Mouse (Mus musculus) left cerebral cortex, postnatal 14 days (tissue): ENCODE measurements at regions not wholly inside any gene's neighbourhood (a gene's known extent, or its start where the extent isn't known, plus 50 kb on each side); places are given as distances from the start of the nearest gene placed in this dataset.
A peak's percentile ranks its signal among the peaks of the same experiment; 100 is the strongest.

Experiments used
- DNase-seq, 2 experiments: peaks; one replicate each; pipeline ENCODE4 v3.0.0; 2021 to 2022; ENCODE audit warnings: low spot score in 2 of 2, mixed read lengths in 1 of 2
- intact Hi-C: fragments of 180-260 bp; cut with DNase I; formaldehyde crosslinking; loops from one replicate; pipeline ENCODE4 v1.15.1; 2025

DNA sequence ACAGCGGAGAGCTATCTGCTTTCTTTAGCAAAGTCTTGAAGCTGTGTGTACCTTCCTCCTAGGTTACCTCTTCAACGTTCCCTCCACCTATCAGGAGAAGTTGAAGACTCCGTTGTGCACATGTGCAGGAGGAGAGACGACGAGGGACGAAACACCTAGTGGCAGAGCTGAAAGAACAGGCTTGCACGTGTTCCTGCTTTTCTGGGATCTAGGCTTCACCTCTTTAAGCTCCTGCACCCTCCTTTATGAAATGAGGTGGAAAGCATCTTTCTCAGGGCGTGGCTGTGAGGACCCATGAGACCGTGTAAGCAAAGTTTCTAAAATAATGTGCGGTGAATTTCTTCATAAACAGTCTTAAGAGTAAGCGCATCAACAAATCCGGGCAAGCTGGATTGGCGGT lies 71.4 kb upstream of the Eif4g2 start:
- intact Hi-C loops, result no loop called here
- peak in 1 of 2 experiments; percentile 26 for DNase-seq

DNA sequence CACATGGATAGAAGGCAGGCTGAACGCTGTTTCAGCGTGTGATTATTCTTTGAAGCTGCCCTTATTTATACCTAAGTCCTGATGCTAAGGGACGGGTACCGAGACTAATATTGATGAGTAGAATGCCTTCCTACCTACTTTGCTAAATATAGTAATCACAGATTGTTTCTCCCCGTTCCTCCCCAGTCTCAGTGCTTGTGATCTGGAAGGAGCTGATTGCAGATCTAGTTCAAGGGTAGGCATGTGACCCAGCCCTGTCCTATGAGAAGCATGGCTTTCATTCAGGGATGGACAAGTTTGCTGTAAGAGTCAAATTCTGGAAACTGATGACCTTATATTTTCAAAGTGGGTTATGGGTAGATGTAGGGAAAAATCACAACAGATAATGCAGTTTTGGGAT lies 67.7 kb upstream of the Eif4g2 start:
- intact Hi-C loops, result no loop called here
- no peak for DNase-seq

DNA sequence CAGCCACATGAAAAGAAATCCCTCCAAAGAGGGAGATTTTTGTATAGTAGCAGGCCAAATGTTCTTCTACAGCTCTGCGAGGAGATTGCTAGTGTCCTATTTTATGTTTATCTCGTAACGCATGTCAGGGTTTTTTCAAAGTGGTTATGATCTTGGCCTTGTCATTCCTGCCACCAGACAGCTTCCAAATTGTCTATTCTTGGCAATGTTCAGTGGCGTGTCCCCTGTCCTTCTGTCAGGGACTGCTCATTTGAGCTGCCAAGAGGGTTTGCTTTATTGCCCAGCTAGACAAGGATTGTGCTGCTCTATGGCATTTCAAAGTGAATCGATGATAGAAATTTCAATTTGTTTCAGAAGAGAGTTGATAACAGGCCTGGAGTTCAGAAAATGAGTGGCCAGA lies 67.3 kb upstream of the Eif4g2 start:
- DNase-seq, result no peak
- intact Hi-C loops, result no loop called here

DNA sequence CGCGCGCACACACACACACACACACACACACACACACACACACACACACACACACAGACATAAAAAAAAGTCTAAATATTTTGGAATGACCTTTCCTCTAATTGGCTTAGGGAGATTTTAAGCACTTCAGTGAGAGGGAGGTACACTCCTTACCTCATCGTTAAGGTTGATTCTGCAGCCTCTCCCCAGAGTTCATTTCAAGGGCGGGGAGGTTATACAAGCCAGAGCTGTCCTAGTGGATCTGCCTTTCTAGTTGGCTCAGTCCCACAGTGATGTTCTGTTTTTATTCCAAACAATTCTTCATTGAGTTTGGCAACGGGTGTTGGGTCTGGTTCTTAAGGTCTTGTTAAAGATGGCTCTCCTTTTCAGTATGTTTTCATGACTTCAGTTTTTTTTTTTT lies 64.8 kb upstream of the Eif4g2 start:
- intact Hi-C loops, result no loop called here
- no peak for DNase-seq

DNA sequence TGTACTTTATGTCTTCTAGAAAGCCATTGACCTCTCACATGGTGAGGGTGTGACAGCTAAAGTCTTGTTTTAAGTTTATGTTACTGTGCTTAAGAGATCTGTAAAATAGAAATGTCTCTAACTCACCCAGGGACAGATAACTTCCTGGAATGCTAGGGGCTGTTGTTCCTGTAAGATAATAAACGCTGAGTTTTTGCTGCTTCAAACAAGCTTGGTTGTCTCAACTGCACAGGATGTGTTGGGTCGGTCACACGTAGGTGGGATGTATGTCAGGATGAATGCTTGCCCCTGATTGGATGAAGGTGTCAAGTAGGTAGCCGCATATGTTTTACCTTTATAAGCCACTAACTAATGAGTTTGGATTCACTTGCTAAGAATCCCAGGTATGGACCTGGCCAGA lies 63.8 kb upstream of the Eif4g2 start:
- DNase-seq, result no peak
- intact Hi-C loops, result no loop called here

DNA sequence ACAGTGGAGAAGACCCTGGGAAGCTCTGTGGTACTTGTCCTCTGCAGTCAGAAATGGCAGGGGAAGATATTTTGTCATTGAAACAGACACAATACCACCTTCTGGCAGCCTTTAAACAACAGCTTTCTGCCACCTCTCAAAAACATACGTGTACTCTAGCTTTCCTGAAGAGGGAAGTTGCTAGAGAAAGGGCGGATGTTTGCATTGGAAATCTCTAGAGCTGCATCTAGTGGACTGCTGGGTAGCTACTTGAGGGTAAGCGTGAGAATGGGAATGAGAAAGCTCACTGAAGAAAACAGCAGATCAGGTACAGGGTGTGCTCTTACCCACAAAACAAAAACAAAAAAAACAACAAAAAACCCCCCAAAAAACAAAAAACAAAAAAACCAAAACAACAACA lies 61.4 kb upstream of the Eif4g2 start:
- DNase-seq, result no peak
- intact Hi-C loops, result no loop called here

DNA sequence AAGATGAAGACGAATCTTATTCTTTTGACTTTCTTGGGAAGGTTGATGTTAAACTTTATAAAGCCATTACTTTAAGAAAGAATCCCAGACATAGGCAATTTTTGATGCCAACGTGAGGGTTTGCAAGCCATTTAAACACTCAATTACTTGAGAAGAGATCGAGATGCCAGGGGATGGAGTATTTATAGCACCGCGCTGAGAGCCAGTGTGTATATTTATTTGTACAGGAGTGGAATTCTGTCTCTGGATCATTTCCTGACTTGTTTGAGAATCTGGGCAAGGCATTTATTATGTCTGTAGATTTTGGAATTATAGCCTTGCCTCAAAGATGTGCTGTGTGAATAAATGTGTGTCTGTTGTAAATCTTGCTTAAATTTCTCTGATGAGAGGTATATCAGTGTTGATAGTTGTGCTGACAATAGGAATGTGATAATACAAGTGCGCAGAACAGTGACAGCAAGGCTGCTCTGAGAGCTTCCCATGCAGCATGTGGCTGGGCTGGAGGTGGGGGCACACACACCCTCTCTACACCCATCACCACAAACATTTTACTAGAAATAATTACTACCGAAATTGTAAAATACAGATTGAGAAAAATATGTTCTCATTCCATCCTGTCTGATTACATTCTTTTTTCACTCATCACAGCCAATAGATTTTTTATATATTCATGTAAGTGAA lies 58.6 kb upstream of the Eif4g2 start:
- intact Hi-C loops, result no loop called here
- no peak for DNase-seq

DNA sequence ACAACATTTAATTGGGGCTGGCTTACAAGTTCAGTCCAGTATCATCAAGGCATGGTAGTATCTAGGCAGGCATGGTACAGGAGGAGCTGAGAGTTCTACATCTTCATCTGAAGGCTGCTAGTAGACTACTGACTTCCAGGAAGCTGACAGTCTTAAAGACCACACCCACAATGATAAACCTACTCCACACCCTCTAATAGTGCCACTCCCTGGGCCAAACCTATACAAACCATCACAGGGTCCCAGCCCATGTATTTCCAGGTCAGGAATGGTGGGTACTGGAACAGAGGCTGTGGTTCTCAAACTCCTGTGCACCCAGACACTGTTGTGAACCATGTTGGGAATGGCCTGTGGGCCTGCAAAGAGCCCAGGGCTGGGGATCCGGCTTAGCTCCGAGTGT lies 55.2 kb upstream of the Eif4g2 start:
- intact Hi-C loops, result no loop called here
- DNase-seq, result no peak

DNA sequence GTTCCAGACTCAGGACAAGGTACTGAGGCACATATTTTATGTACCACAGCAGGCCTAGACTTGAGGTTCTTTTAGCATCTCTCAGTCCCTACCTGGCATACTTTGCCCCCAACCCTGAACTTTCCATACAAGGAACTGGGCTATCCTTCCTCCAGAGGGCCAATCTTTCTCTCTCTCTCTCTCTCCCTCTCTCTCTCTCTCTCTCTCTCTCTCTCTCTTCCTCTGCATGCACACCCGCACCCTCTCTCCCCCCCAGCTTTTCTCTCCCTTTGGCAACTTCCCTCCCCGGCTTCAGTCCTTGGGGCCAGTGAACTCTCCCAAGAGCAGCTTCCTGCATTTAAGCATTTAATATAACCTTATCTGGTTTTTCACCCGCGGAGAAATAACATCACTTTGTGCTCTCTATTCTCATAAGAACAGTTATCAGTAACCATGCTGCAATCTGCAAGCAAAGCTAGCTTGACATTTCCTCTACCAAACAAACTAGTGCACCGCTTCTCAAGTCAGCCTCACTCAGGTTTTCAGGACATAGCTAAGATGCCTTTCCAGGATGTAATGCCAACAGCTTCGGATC lies 53.3 kb upstream of the Eif4g2 start:
- intact Hi-C loops, result no loop called here
- DNase-seq, result no peak

DNA sequence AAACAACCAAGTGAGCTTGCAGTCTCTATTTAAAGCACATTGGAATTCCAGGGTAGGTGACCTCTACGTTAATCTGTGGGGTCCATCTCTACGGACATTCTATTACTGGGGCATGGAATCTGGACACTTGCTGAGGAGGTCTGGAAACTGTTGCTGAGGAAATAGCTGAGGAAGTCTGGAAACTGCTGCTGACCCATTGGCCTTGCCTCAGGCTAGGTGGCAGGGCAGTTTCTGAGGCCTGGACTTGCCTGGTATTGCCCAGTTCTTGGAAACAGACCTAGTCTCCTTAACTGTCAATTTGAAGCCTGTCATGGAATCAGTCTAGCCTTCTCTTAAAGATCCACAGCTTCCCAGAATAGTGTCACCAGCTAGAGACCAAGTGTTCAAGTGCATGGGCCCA lies 51.7 kb upstream of the Eif4g2 start:
- intact Hi-C loops, result no loop called here

More for the DNA sequence above, 51.7 kb upstream of the Eif4g2 start:
- no peak for DNase-seq
